Mouse (Mus musculus): ENCODE data around the gene Fktn.
"Not testable (repeated sequence)": the region's sequence is repeated elsewhere in the genome, so short reads cannot be mapped to it uniquely, and the experiment has no call there.

Gene Fktn

DNA sequence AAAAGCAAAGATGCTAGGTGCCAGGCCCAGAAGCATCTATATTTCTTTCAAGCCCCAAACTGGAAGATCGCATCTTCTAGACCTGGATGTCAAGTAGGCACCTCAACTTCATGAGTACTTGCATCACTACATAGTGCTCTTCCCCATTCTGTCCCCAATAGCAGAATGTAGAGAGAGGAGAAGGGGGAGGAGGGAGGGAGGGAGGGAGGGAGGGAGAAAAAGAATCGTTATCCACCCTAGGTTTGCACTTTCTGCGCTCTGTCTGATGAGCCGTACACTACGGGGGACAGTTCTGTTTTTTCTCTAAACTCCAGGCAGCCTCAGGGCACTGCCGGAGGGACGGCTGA lies at the start of gene Fktn:
Gene Fktn (plus strand): TSS at position 295 of the 347 bp plus-strand sequence.
- no peak for DNase-seq

DNA sequence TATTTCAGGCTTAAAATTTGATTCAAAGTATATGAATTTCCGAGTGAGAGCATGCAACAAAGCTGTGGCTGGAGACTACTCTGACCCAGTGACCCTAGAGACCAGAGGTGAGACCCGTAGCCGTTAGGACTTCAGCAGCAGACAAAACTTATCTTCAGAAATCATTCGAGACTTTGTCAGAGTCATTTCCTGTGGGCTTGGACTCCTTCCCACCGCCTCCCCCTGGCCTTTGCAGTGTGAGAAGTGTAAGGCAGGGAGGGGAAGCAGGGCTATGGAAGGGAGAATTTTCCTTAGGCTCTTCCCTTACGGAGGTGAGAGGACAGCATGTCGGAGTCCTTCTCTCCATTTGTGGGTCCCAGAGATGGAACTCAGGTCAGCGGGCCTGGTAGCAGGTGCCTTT lies 31.7 kb upstream of the Fktn start:
- DNase-seq: no peak

- no peak for DNase-seq
Measured at GRCm38 (mm10) chr4:53688965-53689364, 24.8 kb upstream of the Fktn start.

DNA sequence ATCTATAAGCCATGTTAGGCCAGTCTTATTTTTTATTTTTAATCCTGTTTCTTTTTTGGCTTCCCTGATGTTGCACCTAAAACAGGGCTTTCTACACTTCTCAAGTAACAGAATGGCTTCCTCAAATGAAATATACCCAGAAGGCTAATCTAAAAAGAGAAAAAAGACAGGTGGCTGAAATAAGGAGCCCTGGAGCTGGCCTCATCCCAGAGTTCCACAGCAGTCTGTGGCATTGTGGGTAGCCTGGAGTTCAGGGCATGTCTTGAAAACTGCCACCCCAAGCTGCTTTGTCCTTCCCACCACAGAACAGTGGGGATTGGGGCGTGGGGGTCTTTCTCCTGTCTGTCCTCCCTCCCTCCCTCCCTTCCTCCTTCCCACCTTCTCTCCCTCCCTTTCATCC lies 22.4 kb upstream of the Fktn start:
- DNase-seq: no peak

- DNase-seq: not testable (repeated sequence)
Measured at GRCm38 (mm10) chr4:53709166-53709565, 4.6 kb upstream of the Fktn start.

DNA sequence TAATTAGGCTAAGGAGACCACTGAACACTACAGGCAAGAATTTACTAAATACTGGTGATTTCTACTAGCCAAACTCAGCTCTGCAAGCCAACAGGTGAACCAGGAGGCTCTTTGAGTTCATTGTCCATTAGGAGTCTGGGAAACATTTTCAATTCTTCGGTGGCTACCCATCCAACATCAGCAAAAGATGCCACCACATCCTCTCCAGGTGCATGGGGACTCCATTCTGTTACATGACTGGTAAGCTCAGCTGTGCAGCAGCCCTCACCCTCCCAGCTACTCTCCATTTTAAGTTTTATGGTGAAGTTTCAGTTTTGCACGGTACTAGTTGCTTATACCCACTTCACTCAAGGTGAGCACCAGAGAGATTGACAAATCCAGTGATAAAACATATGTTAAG lies 3.8 kb upstream of the Fktn start:
- no peak for DNase-seq

DNA sequence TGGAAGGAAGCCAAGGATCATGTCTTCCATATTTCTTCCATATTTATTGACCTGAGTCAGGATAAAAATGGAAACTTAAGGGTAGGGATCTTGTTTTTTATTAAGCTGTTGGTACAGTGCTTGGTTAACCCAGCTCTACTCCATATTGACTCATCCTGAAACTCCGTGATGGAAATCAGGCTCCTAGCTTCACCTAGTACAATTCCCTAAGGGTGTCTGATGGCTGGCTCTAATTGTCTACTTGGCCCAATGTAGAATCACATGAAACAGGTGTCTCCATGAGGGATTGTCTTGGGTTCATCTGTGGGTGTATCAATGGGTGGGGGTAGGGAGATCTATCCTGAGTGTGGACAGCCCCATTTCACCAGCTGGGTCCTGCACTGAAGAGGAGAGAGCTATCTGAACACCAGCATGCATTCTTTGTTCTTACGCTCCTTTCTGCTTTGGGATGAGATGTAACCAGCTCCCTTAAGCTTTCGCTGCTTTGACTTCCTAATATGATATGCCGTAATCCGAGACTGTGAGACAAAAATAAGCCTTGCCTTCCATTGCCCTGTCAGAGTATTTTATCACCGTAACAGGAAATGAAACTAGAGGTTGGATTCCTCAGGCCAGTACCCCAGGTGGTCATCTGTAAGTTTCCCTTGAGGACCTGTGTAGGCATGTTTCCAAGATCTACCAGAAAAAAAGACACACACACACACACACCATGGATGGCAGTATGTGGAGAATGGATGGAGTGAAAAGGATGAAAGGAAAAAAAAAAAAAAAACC lies 3.1 kb upstream of the Fktn start:
- DNase-seq: no peak

- peak; percentile 94 for DNase-seq
Measured at GRCm38 (mm10) chr4:53714051-53714814, 435 bp downstream of the Fktn start.

DNA sequence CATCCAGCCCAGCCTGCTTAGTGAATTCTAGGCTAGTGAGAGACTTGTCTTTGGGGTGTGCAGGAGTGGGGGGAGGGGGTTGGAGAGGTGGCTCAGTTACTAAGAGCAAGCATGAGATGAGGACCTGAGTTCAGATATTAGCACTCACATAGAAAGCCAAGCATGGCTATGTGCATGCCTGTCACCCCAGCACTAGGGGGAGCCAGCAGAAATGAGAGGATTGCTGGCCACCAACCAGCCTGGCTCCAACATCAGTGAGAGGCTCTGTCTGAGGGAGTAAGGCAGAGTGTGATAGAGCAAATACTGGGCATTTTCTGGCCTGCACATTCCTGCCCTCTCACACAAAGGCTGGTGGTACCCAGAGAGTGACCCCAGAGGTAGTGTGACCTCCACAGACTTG lies 2.2 kb downstream of the Fktn start:
- DNase-seq: peak; percentile 42

DNA sequence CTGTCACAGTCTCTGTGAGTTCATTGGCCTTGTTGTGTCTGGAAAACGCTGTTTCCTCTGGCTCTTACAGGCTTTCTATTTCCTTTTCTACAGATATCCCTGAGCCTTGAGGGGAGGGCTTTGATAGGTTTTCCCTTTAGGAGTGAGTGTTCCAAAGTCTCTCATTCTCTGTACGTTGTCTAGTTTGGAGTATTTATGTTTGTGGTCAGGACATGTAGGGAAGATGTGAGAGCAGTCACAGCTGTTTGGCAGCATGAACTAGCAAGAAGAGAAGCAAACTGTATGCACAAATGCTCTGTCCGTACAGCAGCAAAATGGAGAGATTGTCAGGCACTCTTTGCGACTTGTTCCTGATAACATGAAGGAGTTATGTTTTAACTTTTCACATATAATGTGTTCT lies 3.7 kb downstream of the Fktn start:
- no peak for DNase-seq

- no peak for DNase-seq
Measured at GRCm38 (mm10) chr4:53718261-53718660, 4.5 kb downstream of the Fktn start.

DNA sequence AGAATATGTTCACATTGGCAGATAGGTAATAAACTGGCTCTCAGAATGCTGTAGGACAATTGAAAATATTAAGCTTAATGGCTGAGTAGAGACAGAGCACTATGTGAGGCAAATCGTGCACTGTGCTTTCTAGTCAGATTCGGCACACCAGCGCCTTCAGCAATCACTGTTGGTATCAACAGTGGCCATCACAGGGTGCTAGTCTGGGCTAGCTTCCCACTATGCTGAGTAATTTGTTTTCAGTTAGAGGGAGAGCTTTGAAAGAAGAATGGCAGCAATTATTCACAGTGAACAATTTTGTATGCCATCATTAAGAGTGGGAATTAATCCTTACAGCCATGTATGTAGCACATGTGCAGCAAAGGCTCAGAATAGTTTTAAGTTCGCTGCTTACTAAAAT lies 8.7 kb downstream of the Fktn start:
- DNase-seq: no peak

- not testable (repeated sequence) for DNase-seq
Measured at GRCm38 (mm10) chr4:53726100-53726499, 12.3 kb downstream of the Fktn start.

GRCm38 (mm10) chr4:53728121-53728520 lies 14.3 kb downstream of the Fktn start:
- DNase-seq: no peak

- DNase-seq: peak; percentile 38
Measured at GRCm38 (mm10) chr4:53738956-53739616, 25.3 kb downstream of the Fktn start.

DNA sequence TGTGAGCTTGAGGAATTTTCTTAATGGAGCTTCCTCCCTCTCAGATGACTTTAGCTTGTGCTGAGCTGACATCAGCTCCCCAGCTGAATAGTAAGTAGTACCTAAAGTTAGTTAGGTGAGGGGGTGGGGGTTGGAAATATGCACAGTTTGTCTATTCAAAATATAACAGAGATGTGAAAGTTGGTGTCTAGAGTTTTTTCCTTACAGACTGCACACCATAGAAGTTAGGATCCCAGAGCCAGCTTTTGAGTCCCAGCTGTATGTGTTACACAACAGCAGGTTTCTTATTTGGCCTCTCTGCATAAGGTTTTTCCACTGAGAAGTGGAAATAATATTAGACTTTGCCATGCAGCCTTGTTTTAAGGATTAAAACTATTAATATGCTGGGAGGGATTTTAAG lies 36.0 kb downstream of the Fktn start:
- DNase-seq: no peak

DNA sequence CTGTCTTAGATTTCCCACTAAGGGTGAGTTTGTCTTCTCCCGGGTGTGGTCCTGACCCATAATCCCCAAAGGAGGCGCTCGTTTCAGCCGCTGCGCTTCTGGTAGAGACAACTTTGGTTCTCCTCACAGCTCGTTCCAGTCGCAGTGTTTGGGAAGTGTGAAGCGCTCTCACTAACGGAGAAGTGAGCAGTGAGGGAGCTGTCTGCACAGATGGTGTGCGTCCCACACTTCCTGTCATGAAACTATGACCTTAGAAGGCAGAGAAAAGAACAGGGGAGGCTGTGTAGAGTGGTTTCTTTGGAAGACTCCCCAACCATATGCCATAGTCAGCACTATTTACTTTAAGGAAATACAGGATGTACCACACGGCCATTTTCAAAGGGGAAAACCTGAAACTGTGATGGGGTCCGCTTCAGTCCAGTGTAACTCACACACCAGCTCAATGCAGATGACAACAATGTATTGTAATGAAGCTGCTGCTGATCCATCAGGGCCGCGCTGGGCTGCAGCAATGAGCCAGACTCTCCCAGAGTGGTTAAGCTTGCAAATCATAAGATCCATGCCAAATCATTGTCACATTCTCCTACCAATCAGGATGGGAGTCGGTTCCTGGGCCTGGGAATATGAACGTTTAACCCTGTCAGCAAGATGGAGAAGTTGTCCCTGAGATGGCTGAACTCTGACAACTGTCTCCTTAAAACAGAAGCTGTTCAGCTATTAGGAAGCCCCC lies 36.8 kb downstream of the Fktn start:
- no peak for DNase-seq

DNA sequence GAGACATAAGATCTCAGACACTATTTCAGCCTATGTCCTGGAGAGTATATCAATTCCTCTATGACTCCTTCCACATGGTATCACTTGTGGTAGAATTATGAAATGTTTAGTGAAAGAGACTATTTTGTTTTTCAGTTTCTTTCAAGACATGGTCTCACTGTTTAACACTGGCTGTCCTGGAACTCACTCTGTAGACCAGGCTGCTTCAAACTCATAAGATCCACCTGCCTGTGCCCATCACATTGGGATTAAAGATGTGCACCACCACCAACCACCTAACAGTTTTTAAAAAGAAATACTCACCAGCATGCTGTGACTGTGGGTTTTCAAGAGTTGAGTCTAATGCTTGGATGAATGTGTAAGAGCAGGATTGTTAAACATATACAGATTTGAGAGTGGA lies 43.2 kb downstream of the Fktn start:
- DNase-seq: no peak

GRCm38 (mm10) chr4:53758764-53759163 lies 45.0 kb downstream of the Fktn start:
- DNase-seq: no peak

DNA sequence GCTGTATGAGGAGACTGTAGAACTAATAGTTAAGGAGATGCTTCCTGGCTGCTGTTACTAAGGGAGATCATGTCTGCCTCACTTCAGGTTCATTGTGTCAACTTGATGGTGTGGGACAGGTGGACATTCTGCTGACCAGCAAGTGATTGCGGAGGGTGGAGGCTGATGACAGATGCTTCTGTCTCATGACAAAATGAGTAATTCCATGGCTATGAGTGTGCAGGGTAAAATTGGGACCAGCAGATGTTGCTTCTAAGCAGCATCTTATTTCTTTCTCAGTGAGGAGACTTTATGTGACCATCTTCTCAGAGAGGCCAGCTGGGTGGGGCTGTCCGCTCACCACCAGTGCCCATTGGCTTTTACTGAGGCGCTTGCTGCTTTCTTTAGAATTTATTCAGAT lies 45.9 kb downstream of the Fktn start:
- DNase-seq: no peak

GRCm38 (mm10) chr4:53762501-53762900 lies 48.7 kb downstream of the Fktn start:
- DNase-seq: no peak

- no peak for DNase-seq
Measured at GRCm38 (mm10) chr4:53770958-53771735, 57.3 kb downstream of the Fktn start.

All from thymus, postnatal 4 days (tissue).